Mouse (Mus musculus) CD4-positive helper T cell, adult 2 months (primary cell): Measurements from ENCODE around the gene Fmod.
A peak's percentile ranks its signal among the peaks of the same experiment; 100 is the strongest.

Experiments used
- DNase-seq: peaks from one replicate; pipeline ENCODE4 v3.0.0-alpha.2; 2012; ENCODE audit warnings: low read depth, missing footprints, low spot score

Fmod gene

GRCm38 (mm10) chr1:134096264-134096934 lies 59.3 kb downstream of the Fmod start:
- peak; percentile 39 for DNase-seq

- no peak for DNase-seq
These were observed 60.2 kb downstream of the Fmod start for GRCm38 (mm10) chr1:134097080-134097855.
